Mouse (Mus musculus) hindbrain, embryonic 16.5 days (tissue): Measurements from ENCODE around the gene Gga1. TPM values are rescaled to one million over a fixed set of nuclear protein-coding genes. Genes with fewer than 3 reads are reported as not detected.

Source experiments
- ATAC-seq: fragments of 200-750 bp; cut with Nextera tagmentation; 2 replicates; pipeline ENCODE4 v1.8.0; 2017; ENCODE audit warnings: moderate TSS enrichment, moderate library complexity
- H3K27ac ChIP-seq: fragments of 300-500 bp; sonication (generic); 2 replicates; pipeline ENCODE4 v1.5.1; 2014; ENCODE audit warnings: low read depth, mild to moderate bottlenecking, control low read depth, low read length, moderate library complexity
- H3K27me3 ChIP-seq: fragments of 300-500 bp; sonication (generic); replicated peaks from 2 replicates; pipeline ENCODE4 v1.6.1; 2014; ENCODE audit warnings: low read length; ENCODE audit not compliant: control insufficient read depth, insufficient read depth
- H3K36me3 ChIP-seq: fragments of 300-500 bp; sonication (generic); 2 replicates; pipeline ENCODE4 v1.6.1; 2014; ENCODE audit warnings: mild to moderate bottlenecking, low read length, moderate library complexity, mixed read lengths; ENCODE audit not compliant: control insufficient read depth, insufficient read depth
- H3K4me1 ChIP-seq: fragments of 300-500 bp; sonication (generic); 2 replicates; pipeline ENCODE4 v1.6.1; 2014; ENCODE audit warnings: low read depth, low read length; ENCODE audit not compliant: control insufficient read depth, insufficient read depth
- H3K4me2 ChIP-seq: fragments of 300-500 bp; sonication (generic); 2 replicates; pipeline ENCODE4 v1.6.1; 2014; ENCODE audit warnings: mild to moderate bottlenecking, low read length, control low read depth, moderate library complexity
- H3K4me3 ChIP-seq: fragments of 300-500 bp; sonication (generic); 2 replicates; pipeline ENCODE4 v1.5.1; 2014; ENCODE audit warnings: mild to moderate bottlenecking, low read length, control low read depth, moderate library complexity
- H3K9ac ChIP-seq: fragments of 300-500 bp; sonication (generic); 2 replicates; pipeline ENCODE4 v1.6.1; 2014; ENCODE audit warnings: low read depth, mild to moderate bottlenecking, control low read depth, low read length, moderate library complexity
- H3K9me3 ChIP-seq: fragments of 300-500 bp; sonication (generic); 2 replicates; pipeline ENCODE4 v1.6.1; 2014; ENCODE audit warnings: mild to moderate bottlenecking, low read length, moderate library complexity; ENCODE audit not compliant: control insufficient read depth
- WGBS: fragments of 180-500 bp; shearing (Covaris S2); extraction: QIAGEN DNeasy Blood & Tissue Kit; methylation state at CpG from one replicate; pipeline ENCODE4 v1.1.7; 2014; 5-methylcytosine and 5-hydroxymethylcytosine counted together
- polyA plus RNA-seq: library from polyadenylated mRNA; unstranded; fragments of >200 nt; fragmentation: Nextera tagmentation; extraction: Ambion mirVana; gene quantifications from 2 replicates; pipeline ENCODE4 v1.2.1, GENCODE M21; 2015

The Gga1 gene
- polyA plus RNA-seq, 1 experiment from 2014 or later = 46.1 TPM

GRCm38 (mm10) chr15:78868826-78869233 is 8.2 kb upstream of the Gga1 start:
- WGBS = 43% methylated on average over 7 of the region's 7 CpGs
- peaks cover 5% of the 10 kb centered on the region; the same call in 1 of the 2 replicates for H3K4me1 ChIP-seq
- H3K4me2 ChIP-seq = no peak overlapping the region; the same call in 1 of the 2 replicates
- H3K27me3 ChIP-seq = no peaks in the 10 kb centered on the region
- no peaks in the 10 kb centered on the region for H3K9me3 ChIP-seq
- peak overlapping the region; percentile 72 for H3K27ac ChIP-seq
- no peak overlapping the region for H3K4me3 ChIP-seq
- peak; percentile 53 for ATAC-seq
- 0 out of 2 replicates have a peak overlapping the region, but pooled peaks have one; percentile 4 for H3K9ac ChIP-seq
- H3K36me3 ChIP-seq = no peaks in the 10 kb centered on the region

GRCm38 (mm10) chr15:78869775-78870174 is 7.2 kb upstream of the Gga1 start:
- Histone ChIP-seq H3K9ac (no peak overlapping the region), H3K27me3 (no peaks in the 10 kb centered on the region), H3K36me3 (no peaks in the 10 kb centered on the region), H3K4me1 (peaks cover 5% of the 10 kb centered on the region; the same call in 1 of the 2 replicates), H3K9me3 (no peaks in the 10 kb centered on the region), H3K27ac (no peak overlapping the region), H3K4me2 (no peak overlapping the region), H3K4me3 (no peak overlapping the region)
- ATAC-seq = no peak
- 25% methylated on average over 6 of the region's 6 CpGs for WGBS

- Histone ChIP-seq H3K9ac (no peak overlapping the region), H3K4me2 (no peak overlapping the region), H3K36me3 (no peaks in the 10 kb centered on the region), H3K9me3 (no peaks in the 10 kb centered on the region), H3K4me3 (no peak overlapping the region), H3K27me3 (no peaks in the 10 kb centered on the region), H3K4me1 (peaks cover 12% of the 10 kb centered on the region), H3K27ac (no peak overlapping the region)
- 48% methylated on average over 5 of the region's 5 CpGs for WGBS
- ATAC-seq = no peak
These were observed 4.9 kb upstream of the Gga1 start for GRCm38 (mm10) chr15:78872021-78872608.

GRCm38 (mm10) chr15:78873803-78874435 is 3.1 kb upstream of the Gga1 start:
- no peaks in the 10 kb centered on the region for H3K27me3 ChIP-seq
- H3K4me1 ChIP-seq = peaks cover 14% of the 10 kb centered on the region
- no peak overlapping the region for H3K4me3 ChIP-seq
- 42% methylated on average over 13 of the region's 13 CpGs for WGBS
- no peaks in the 10 kb centered on the region for H3K36me3 ChIP-seq
- no peaks in the 10 kb centered on the region for H3K9me3 ChIP-seq
- peak overlapping the region; percentile 39 for H3K27ac ChIP-seq
- H3K4me2 ChIP-seq = 0 out of 2 replicates have a peak overlapping the region, but pooled peaks have one; percentile 21
- H3K9ac ChIP-seq = peak overlapping the region; percentile 45
- no peak for ATAC-seq

DNA sequence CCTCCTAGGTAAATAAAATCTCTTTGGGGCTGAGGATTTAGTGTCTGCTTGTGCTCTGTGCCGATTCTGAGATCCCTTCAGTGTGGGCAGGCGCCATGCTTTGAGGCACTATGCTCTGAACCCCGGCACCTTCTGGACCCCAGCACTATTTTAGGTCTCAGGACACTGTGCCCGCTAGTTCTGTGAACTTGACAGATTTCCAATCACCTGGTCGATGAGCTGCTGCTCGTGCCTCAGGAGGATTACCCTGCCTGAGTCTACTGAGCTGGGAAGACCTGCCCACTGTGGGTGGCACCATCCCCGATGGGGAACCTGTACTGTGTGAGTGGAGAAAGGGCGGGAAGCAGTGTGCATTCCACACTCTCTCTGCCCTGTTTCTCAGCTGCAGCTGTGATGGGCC is 2.0 kb upstream of the Gga1 start:
- no peak for ATAC-seq
- Histone ChIP-seq H3K36me3 (no peaks in the 10 kb centered on the region), H3K9ac (no peak overlapping the region), H3K4me1 (peaks cover 21% of the 10 kb centered on the region), H3K4me3 (no peak overlapping the region), H3K27ac (no peak overlapping the region), H3K4me2 (no peak overlapping the region), H3K27me3 (no peaks in the 10 kb centered on the region), H3K9me3 (no peaks in the 10 kb centered on the region)
- 74% methylated on average over 8 of the region's 8 CpGs for WGBS

GRCm38 (mm10) chr15:78875537-78875936 is 1.5 kb upstream of the Gga1 start:
- Histone ChIP-seq H3K4me2 (peak overlapping the region; percentile 66), H3K4me3 (peak overlapping the region; percentile 62; the same call in 1 of the 2 replicates)
- WGBS = 80% methylated on average over 5 of the region's 5 CpGs

GRCm38 (mm10) chr15:78876258-78876696 is 713 bp upstream of the Gga1 start:
- Histone ChIP-seq H3K4me3 (peak overlapping the region; percentile 62), H3K4me2 (peak overlapping the region; percentile 66), H3K9me3 (no peaks in the 10 kb centered on the region), H3K36me3 (peaks cover 3% of the 10 kb centered on the region; the same call in 1 of the 2 replicates), H3K9ac (peak overlapping the region; percentile 75), H3K4me1 (peaks cover 21% of the 10 kb centered on the region), H3K27ac (peak overlapping the region; percentile 96), H3K27me3 (no peaks in the 10 kb centered on the region)
- WGBS = 4% methylated on average over 17 of the region's 17 CpGs
- peak; percentile 47 for ATAC-seq

More at GRCm38 (mm10) chr15:78875537-78875936, 1.5 kb upstream of the Gga1 start:
- peaks cover 21% of the 10 kb centered on the region for H3K4me1 ChIP-seq
- H3K9me3 ChIP-seq = no peaks in the 10 kb centered on the region
- H3K27me3 ChIP-seq = no peaks in the 10 kb centered on the region
- no peaks in the 10 kb centered on the region for H3K36me3 ChIP-seq
- H3K9ac ChIP-seq = peak overlapping the region; percentile 75; the same call in 1 of the 2 replicates
- ATAC-seq = no peak
- peak overlapping the region; percentile 96 for H3K27ac ChIP-seq

DNA sequence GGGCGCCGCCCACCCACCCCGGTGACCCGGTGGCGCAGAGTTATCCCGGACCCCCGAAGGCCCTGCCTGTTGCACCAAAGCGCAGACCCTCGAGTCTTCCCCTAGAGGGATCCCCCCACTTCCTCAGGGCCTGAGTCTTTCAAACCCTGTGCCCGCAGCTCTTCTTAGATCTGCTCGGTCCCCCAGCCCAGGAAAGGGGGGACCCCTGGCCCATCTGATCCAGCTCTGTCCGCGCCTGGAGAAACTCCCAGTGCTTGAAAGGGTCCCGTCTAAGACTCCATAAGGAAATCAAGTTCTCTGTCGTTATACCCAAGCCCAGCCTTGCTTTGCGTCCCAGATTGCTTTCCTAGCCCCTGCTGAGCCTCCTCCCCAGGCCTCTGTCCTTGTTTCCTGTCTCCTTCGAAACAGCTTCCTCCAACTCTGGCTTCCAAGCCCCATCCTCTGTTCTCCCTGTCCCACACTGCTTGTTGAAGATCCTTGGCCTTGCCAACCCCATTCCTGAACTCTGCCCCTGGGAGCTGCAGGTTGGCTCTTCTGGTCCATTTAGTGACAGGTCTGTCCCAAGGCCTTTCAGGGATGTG is 910 bp downstream of the Gga1 start:
- Histone ChIP-seq H3K9ac (peak overlapping the region; percentile 75), H3K4me3 (peak overlapping the region; percentile 62), H3K9me3 (no peaks in the 10 kb centered on the region), H3K4me2 (peak overlapping the region; percentile 97), H3K36me3 (peaks cover 8% of the 10 kb centered on the region), H3K27ac (peak overlapping the region; percentile 96), H3K27me3 (no peaks in the 10 kb centered on the region), H3K4me1 (peaks cover 21% of the 10 kb centered on the region)
- WGBS = under 1% methylated on average over 16 of the region's 17 CpGs
- ATAC-seq = no peak; the same call in 1 of the 2 replicates
